Mouse (Mus musculus): ENCODE measurements at regions not wholly inside any gene's neighbourhood (a gene's known extent, or its start where the extent isn't known, plus 50 kb on each side); places are given as distances from the start of the nearest gene placed in this dataset.

DNA sequence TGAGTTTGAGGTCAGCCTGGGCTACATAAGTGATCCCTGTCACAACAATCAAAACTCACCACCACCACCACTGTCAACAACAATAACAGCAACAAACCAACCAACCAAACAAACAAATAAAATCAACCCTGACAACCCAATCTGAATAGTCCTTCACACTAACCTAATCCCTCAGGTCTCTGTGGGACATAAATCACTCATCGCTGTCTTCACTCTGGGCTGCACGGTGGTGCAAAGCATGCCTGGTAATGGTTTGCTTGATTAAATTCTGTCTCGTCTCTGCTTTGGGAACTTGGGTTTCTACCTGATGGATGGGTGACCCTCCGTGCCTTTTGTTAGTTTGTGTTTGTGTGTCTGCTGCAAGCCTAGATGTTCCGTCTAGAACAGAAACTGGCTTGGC is 100.6 kb downstream of the Slc17a6 start:
- ATAC-seq (replicated peaks; ENCODE audit: insufficient number of reproducible peaks, low FRiP score, low TSS enrichment, poor library complexity, severe bottlenecking) = no peak

DNA sequence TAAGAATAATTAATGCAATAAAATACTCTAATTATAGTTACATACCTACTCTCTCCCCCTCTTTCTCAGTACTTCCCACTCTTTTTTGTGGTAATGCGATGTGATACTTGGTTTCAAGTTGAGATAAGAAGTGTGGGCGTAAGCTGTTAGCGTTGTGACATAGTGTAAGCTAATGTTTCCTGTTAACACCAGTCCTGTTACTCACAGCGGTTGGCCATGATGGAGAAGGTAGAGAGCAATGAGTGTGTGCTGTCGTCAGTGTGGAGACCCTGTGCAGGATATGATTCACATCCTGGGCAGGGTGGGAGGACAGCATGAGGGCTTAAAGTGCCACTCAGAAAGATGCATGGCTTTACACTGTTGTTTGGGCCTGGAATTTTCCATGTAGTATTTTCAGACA is 102.1 kb downstream of the Slc17a6 start:
- ATAC-seq (replicated peaks; ENCODE audit: insufficient number of reproducible peaks, low FRiP score, low TSS enrichment, poor library complexity, severe bottlenecking) = peak; percentile 92

DNA sequence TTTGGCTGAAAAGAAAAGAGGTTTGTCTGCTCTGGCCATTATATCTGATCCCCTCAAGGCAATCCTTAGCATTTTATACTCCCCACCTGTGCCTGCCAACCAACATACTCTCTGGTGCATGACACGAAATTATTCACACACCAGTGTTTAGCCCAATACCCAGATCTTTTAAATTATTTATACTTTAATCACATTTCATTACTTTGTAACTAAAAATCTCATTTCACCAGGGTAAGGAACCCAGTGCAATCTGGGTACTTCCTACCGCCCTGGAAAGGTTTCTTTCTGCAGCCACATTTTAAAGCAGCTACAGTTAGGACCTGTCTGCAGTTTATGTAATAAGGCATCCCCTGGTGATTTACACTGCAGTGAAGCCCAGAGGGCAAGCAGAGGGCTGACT is 114.5 kb downstream of the Slc17a6 start:
- no peak for ATAC-seq (replicated peaks; ENCODE audit: insufficient number of reproducible peaks, low FRiP score, low TSS enrichment, poor library complexity, severe bottlenecking)

DNA sequence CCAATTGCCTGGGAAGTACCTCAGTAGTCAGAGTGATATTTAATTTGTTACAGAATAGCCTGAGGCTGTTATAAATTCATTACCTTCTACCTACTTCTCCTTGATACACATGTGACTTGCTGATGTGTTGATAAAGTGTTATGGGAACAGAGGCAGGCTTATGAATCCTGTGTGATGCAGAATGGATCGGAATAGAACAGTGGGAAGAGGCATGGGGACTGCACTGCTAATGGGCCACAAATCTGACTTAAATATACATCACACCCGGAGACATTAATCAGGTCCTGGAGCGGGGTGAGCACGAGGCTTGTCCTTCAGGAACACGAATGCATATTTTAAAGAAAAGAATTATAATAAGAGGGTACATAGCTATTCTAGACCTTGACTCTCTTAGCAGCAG is 117.8 kb downstream of the Slc17a6 start:
- no peak for ATAC-seq (replicated peaks; ENCODE audit: insufficient number of reproducible peaks, low FRiP score, low TSS enrichment, poor library complexity, severe bottlenecking)

DNA sequence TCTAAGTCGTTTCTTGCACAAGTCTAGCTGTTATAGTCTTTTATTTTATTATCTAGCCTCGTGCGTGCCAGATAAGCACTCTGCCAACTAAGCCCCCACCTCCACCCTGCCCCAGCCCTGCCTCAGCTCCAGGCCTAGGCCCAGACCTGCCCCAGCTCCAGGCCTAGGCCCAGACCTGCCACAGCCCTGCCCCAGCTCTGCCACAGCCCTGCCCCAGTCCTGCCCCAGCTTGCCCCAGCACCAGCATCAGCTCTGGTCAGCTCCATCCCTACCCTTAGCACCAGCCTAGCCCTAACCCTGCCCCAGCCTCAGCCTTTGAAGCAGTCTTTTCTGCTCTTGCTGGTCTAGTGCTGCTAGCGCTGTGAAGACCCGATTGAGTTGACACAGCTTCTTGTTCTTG is 119.1 kb downstream of the Slc17a6 start:
- ATAC-seq (replicated peaks; ENCODE audit: insufficient number of reproducible peaks, low FRiP score, low TSS enrichment, poor library complexity, severe bottlenecking) = no peak

DNA sequence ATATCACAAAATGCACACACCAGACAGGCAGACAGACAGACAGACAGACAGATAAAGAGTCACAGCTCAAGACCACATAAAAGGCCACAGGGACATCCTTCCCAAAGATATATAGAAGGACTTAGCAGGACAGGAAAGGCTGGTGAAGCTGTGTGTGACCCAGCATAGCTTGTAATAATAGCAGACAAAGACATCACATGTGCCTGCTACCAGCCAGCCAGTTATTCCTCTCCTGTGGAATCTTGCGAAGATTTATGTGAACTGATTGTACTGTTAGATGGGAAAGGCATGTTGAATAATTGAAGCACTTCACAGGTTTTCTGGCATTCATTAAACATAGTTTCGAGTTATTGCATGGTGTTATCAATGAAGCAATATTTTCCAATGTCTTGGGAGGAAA is 119.1 kb upstream of the Gas2 start:
- no peak for ATAC-seq (replicated peaks; ENCODE audit: insufficient number of reproducible peaks, low FRiP score, low TSS enrichment, poor library complexity, severe bottlenecking)

DNA sequence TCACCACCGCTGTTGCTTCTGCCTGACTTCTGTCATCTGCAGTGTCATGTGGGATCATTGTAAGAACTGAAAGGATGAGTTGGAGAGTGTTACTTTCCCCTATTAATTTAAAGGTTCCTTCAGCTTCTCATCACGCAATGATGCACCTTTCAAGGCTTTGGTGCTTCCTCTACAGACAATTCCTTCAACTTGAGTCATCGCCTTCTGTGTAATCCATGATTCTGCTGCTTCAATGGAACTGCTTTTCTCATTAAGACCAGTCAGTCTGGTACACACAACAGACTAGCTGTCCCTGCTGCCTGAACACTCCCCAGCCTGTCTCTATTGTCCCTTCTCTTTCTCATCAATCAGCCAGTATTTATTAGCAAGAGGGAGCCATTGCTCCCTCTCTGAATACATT is 116.2 kb upstream of the Gas2 start:
- ATAC-seq (replicated peaks; ENCODE audit: insufficient number of reproducible peaks, low FRiP score, low TSS enrichment, poor library complexity, severe bottlenecking) = no peak

DNA sequence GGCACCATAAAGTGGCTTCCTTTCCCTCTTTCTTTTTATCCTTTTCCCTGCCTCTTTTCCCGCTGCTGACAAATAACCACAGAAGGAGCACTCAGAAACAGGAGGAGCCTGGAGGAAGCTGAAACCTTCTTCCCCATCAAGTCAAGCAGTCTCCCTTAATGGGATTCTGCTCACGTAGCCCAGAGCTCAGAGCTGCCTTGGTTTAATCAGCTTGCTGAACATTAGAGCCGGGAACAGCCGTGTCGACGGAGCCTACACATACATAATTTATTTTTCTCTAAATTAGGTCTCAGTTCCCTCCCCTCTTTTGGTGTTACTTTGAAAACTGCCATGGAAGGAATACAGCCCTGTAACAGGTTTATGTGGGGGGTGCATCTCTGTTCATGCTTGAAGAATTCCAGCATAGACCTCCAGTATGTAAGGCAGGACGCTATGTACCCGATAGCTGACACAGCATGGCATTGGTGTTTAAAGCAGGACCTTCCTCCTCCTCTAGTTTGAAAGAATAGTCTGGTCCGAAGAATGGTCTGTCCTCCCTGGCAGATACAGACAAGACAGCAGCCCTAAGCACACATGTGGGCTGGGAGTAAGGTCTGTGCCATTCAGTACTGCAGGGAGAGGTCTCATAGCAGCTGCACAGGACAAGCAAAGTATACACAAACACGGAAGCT is 113.0 kb upstream of the Gas2 start:
- ATAC-seq (replicated peaks; ENCODE audit: insufficient number of reproducible peaks, low FRiP score, low TSS enrichment, poor library complexity, severe bottlenecking) = no peak

DNA sequence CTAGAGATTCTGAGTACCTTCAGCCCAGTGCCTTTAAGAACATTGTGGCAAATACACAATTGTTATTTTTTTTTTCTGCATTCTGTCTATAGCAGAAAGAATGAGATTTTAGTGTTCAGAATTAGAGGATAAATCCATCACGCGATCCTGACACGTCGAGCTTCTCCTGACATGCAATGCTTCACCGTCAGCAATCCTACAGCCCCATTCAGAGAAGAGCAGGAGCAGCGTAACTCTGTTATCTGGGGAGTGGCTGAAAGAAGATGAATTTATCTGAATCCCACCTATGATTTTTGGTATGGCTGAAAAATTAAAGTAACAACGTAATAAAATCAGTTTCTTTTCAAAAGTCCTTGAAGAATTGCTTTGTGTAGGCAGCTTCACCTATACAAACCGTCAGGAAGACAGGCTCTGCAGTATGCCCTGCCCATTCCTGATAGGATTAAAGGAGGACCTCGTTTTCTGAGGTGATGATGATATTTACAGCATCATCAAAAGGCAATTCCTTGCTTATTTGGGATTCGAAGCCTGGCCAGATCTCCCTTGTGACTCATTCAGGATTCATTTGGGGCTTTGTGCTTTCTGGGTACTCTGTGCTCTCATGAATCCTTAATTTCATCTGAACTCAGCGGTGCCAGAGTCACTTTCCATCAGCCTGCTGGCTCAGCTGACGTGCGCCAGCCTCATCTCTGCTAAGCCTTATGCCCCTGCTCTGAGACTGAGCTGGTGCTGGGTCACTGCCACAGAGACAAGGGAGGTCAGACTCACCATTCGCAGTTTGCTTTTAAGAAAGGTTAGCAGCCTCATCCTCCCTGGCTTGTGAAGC is 112.3 kb upstream of the Gas2 start:
- ATAC-seq (replicated peaks; ENCODE audit: insufficient number of reproducible peaks, low FRiP score, low TSS enrichment, poor library complexity, severe bottlenecking) = no peak

DNA sequence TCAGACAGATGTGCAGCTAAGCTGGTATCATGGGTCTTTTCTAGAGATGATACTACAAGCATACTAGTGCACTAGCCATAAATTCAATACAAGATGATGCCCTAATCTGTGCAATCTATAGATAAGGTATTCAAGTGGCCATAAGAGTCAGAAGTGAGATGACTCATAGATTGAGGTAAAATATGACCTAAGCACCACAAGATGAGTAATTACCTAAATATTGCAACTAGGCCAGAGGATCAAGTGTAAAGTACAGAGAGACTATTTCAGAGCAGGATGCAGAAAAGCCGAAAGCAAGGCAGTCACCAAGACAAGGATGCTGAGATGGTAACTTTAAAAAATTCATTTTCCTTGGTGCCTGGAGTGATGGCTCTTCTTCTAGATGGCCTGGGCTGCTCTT is 111.5 kb upstream of the Gas2 start:
- ATAC-seq (replicated peaks; ENCODE audit: insufficient number of reproducible peaks, low FRiP score, low TSS enrichment, poor library complexity, severe bottlenecking) = no peak

DNA sequence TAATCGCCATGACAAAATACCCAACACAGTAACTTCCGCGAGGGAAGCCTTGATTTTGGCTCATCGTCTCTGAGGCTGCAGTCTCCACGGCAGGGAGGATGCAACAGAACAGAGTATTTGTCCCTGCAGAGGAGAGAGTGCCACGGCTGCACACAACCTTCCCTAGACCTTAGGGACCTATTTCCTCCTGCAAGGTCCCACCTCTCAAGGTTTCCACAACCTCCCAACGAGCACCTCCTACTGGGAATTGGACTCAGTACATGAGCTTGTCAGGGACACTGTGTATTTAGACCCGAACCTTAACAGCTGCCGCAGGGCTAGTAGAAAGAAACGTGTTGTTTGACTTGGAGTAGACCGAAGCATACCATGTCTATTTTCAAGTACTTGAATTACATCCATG is 108.8 kb upstream of the Gas2 start:
- ATAC-seq (replicated peaks; ENCODE audit: insufficient number of reproducible peaks, low FRiP score, low TSS enrichment, poor library complexity, severe bottlenecking) = no peak

GRCm38 (mm10) chr7:51754208-51754888 is 107.5 kb upstream of the Gas2 start:
- ATAC-seq (replicated peaks; ENCODE audit: insufficient number of reproducible peaks, low FRiP score, low TSS enrichment, poor library complexity, severe bottlenecking) = no peak

GRCm38 (mm10) chr7:51756218-51756617 is 105.6 kb upstream of the Gas2 start:
- ATAC-seq (replicated peaks; ENCODE audit: insufficient number of reproducible peaks, low FRiP score, low TSS enrichment, poor library complexity, severe bottlenecking) = no peak; the same call in 1 of the 2 replicates

GRCm38 (mm10) chr7:51759536-51760153 is 102.2 kb upstream of the Gas2 start:
- ATAC-seq (replicated peaks; ENCODE audit: insufficient number of reproducible peaks, low FRiP score, low TSS enrichment, poor library complexity, severe bottlenecking) = no peak

DNA sequence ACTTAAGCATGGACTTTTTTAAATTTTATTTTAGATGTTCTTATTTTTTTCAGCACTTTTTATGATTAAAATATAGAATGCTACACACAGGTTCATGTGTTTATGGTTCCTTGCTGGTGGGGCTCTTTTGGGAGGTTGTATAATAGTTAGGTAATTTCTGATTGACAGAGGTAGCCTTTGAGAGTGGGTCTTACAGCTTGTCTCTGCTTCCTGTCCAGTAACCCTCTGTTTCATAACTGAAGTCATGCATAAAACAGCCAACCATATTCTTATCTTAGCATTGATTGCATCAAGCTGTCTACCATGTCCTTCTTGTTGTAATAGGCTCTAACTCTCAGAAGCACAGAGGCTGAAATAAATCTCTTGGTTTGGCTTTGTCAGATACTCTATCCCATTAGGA is 94.7 kb upstream of the Gas2 start:
- no peak for ATAC-seq (replicated peaks; ENCODE audit: insufficient number of reproducible peaks, low FRiP score, low TSS enrichment, poor library complexity, severe bottlenecking)

- ATAC-seq (replicated peaks; ENCODE audit: insufficient number of reproducible peaks, low FRiP score, low TSS enrichment, poor library complexity, severe bottlenecking) = no peak
Observed at GRCm38 (mm10) chr7:51771895-51772871, 89.6 kb upstream of the Gas2 start.

- no peak for ATAC-seq (replicated peaks; ENCODE audit: insufficient number of reproducible peaks, low FRiP score, low TSS enrichment, poor library complexity, severe bottlenecking)
Observed at GRCm38 (mm10) chr7:51775968-51776367, 85.8 kb upstream of the Gas2 start.

DNA sequence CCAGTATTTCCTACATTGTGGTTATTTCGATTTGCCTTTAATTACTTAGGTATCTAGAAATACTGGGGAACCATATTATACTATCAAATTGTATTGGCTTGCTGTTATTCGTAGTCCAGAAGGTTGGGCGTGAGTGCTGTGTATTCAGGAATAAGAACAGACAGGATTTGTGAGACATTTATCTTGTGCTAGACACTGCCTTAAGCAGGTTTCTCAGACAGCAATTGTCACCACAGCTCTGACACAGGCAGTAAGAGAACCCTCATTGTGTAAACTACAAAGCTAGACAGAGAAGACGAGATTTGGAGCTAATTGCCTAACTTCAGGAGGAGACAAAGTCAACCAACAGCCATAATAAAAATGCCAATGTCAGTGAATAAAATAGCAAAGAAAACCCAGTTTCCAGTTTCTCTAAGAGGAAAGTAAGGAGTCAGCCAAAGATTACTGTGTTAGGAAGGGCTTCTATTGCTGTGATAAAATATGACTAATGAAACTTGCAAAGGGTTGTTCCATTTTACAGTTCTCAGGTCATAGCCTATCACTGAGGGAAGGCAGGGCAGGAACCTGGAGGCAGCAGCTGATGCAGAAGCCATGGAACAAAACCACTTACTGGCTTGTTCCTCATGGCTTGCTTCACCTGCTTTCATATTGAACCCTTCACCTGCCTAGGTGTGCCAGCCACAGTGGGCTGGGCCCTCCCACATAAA is 78.6 kb upstream of the Gas2 start:
- ATAC-seq (replicated peaks; ENCODE audit: insufficient number of reproducible peaks, low FRiP score, low TSS enrichment, poor library complexity, severe bottlenecking) = no peak
